Mouse (Mus musculus): ENCODE data around the gene Apbb2.

- no peak for TF ChIP-seq CTCF (conservative IDR thresholded peaks at IDR 0.05; ENCODE audit: low read length)
- no peak for TF ChIP-seq POU5F1 (IDR thresholded peaks at IDR 0.05; ENCODE audit: borderline replicate concordance, low read length)
- no peak for TF ChIP-seq NANOG (IDR thresholded peaks at IDR 0.05; ENCODE audit: borderline replicate concordance, low read length)
These were observed 105.2 kb downstream of the Apbb2 start for GRCm38 (mm10) chr5:66513412-66513811.
